21 mouse cellular contexts compared by ENCODE assay signal in genomic region chr4:137282122-137282521, GRCm38 (mm10). TPM values are rescaled to one million over a fixed set of nuclear protein-coding genes. Genes with fewer than 3 reads are reported as not detected.
DNase-seq lines count a peak whose midpoint lies in the region; ATAC-seq and TF ChIP-seq lines count a peak whose summit lies in the region.
"Had no signal": no experiment of that assay in that cellular context is flagged by ENCODE, and none has a peak within 500 bp of the region (broad histone marks: within the 10 kb centered on the region; RNA-seq: fewer than 3 reads in every experiment).

No protein-coding gene starts in this region.

- H3K4me3 ChIP-seq in kidney, embryonic 15.5 days (replicated peaks) = no peak overlapping the region
- H3K4me3 ChIP-seq in neural tube, embryonic 12.5 days = no peak overlapping the region
- no peak overlapping the region for H3K4me3 ChIP-seq in neural tube, embryonic 15.5 days (replicated peaks)
- H3K4me3 ChIP-seq in intestine, postnatal 0 days (ENCODE audit: low read depth, low read length) = no peak overlapping the region
- no peak overlapping the region for H3K4me3 ChIP-seq in stomach, postnatal 0 days (ENCODE audit: low read depth, low read length)
- no peak overlapping the region for H3K4me3 ChIP-seq in midbrain, postnatal 0 days (ENCODE audit: low read depth, low read length)
- H3K4me3 ChIP-seq: embryonic facial prominence, embryonic 12.5 days; hindbrain, embryonic 13.5 days had no signal

- H3K36me3 ChIP-seq in kidney, embryonic 15.5 days = no peaks in the 10 kb centered on the region
- no peaks in the 10 kb centered on the region for H3K36me3 ChIP-seq in neural tube, embryonic 12.5 days
- H3K36me3 ChIP-seq in neural tube, embryonic 15.5 days = no peaks in the 10 kb centered on the region
- no peaks in the 10 kb centered on the region for H3K36me3 ChIP-seq in intestine, postnatal 0 days (ENCODE audit: control insufficient read depth, insufficient read depth)
- no peaks in the 10 kb centered on the region for H3K36me3 ChIP-seq in stomach, postnatal 0 days (ENCODE audit: control insufficient read depth, insufficient read depth, low read length)
- no peaks in the 10 kb centered on the region for H3K36me3 ChIP-seq in midbrain, postnatal 0 days (ENCODE audit: insufficient read depth, low read length)
- H3K36me3 ChIP-seq: embryonic facial prominence, embryonic 12.5 days; heart, embryonic 10.5 days; hindbrain, embryonic 13.5 days had no signal

- H3K4me1 ChIP-seq in kidney, embryonic 15.5 days = peaks cover 74% of the 10 kb centered on the region
- peaks cover 62% of the 10 kb centered on the region for H3K4me1 ChIP-seq in neural tube, embryonic 12.5 days
- H3K4me1 ChIP-seq in neural tube, embryonic 15.5 days = peaks cover 39% of the 10 kb centered on the region
- H3K4me1 ChIP-seq in intestine, postnatal 0 days (replicated peaks; ENCODE audit: control insufficient read depth, insufficient read depth, low read length) = 0 out of 2 replicates have a peak, but pooled peaks cover 3% of the 10 kb centered on the region
- H3K4me1 ChIP-seq in stomach, postnatal 0 days (replicated peaks; ENCODE audit: control insufficient read depth, insufficient read depth) = peaks cover 3% of the 10 kb centered on the region; the same call in 1 of the 2 replicates
- H3K4me1 ChIP-seq in midbrain, postnatal 0 days (ENCODE audit: insufficient read depth, low read length) = peaks cover 11% of the 10 kb centered on the region; the same call in 1 of the 2 replicates

- no peaks in the 10 kb centered on the region for H3K9me3 ChIP-seq in kidney, embryonic 15.5 days (replicated peaks)
- no peaks in the 10 kb centered on the region for H3K9me3 ChIP-seq in neural tube, embryonic 12.5 days
- H3K9me3 ChIP-seq in neural tube, embryonic 15.5 days (replicated peaks) = no peaks in the 10 kb centered on the region
- H3K9me3 ChIP-seq in intestine, postnatal 0 days (ENCODE audit: control insufficient read depth) = no peaks in the 10 kb centered on the region
- H3K9me3 ChIP-seq in stomach, postnatal 0 days (ENCODE audit: control insufficient read depth, low read length) = no peaks in the 10 kb centered on the region
- H3K9me3 ChIP-seq in midbrain, postnatal 0 days (ENCODE audit: low read length) = no peaks in the 10 kb centered on the region
- H3K9me3 ChIP-seq: embryonic facial prominence, embryonic 12.5 days; heart, embryonic 10.5 days; hindbrain, embryonic 13.5 days had no signal

- no peak for TF ChIP-seq CTCF in intestine, postnatal 0 days (IDR thresholded peaks at IDR 0.05; ENCODE audit: low read depth)
- TF ChIP-seq CTCF in stomach, postnatal 0 days (IDR thresholded peaks at IDR 0.05; ENCODE audit: low read depth) = no peak
- no peak for TF ChIP-seq CTCF in midbrain, postnatal 0 days (IDR thresholded peaks at IDR 0.05)

- 0 out of 2 replicates have a peak overlapping the region, but pooled peaks have one; percentile 34 for H3K27ac ChIP-seq in kidney, embryonic 15.5 days
- H3K27ac ChIP-seq in neural tube, embryonic 12.5 days = no peak overlapping the region
- no peak overlapping the region for H3K27ac ChIP-seq in neural tube, embryonic 15.5 days (replicated peaks)
- no peak overlapping the region for H3K27ac ChIP-seq in intestine, postnatal 0 days (ENCODE audit: low read depth, low read length)
- peak overlapping the region; percentile 77 for H3K27ac ChIP-seq in stomach, postnatal 0 days (replicated peaks)
- H3K27ac ChIP-seq in midbrain, postnatal 0 days (ENCODE audit: low read depth, low read length) = no peak overlapping the region
- H3K27ac ChIP-seq: embryonic facial prominence, embryonic 12.5 days; heart, embryonic 10.5 days; hindbrain, embryonic 13.5 days had no signal

- TF ChIP-seq EP300 in stomach, postnatal 0 days (optimal IDR thresholded peaks at IDR 0.05) = no peak

- DNase-seq in kidney, postnatal 14 days = no peak
- no peak for DNase-seq in stomach, postnatal 0 days (ENCODE audit: low spot score)
- no peak for DNase-seq in T-cell, adult 2 months (ENCODE audit: low spot score)
- no peak for DNase-seq in midbrain, postnatal 0 days (ENCODE audit: low spot score)
- DNase-seq: adrenal gland, adult 8-10 months; adrenal gland, postnatal 36 days; cerebellum, adult 2 months; cerebellum, postnatal 10 days; embryo, embryonic 11 days; gastrocnemius, adult 2 months; gastrocnemius, postnatal 36 days; heart, adult 11 months had no signal

- peaks cover 72% of the 10 kb centered on the region for H3K27me3 ChIP-seq in kidney, embryonic 15.5 days
- H3K27me3 ChIP-seq in neural tube, embryonic 12.5 days (replicated peaks) = peaks cover 23% of the 10 kb centered on the region
- peaks cover 24% of the 10 kb centered on the region; the same call in 1 of the 2 replicates for H3K27me3 ChIP-seq in neural tube, embryonic 15.5 days (replicated peaks)
- H3K27me3 ChIP-seq in intestine, postnatal 0 days (replicated peaks; ENCODE audit: control insufficient read depth, insufficient read depth, low read length) = peaks cover 26% of the 10 kb centered on the region
- peaks cover 7% of the 10 kb centered on the region; the same call in 1 of the 2 replicates for H3K27me3 ChIP-seq in stomach, postnatal 0 days (ENCODE audit: control insufficient read depth, insufficient read depth, low read length)
- H3K27me3 ChIP-seq in midbrain, postnatal 0 days (ENCODE audit: insufficient read depth, low read length) = peaks cover 4% of the 10 kb centered on the region; the same call in 1 of the 2 replicates

- no peak overlapping the region for H3K9ac ChIP-seq in kidney, embryonic 15.5 days
- H3K9ac ChIP-seq in neural tube, embryonic 12.5 days = no peak overlapping the region
- H3K9ac ChIP-seq in neural tube, embryonic 15.5 days (replicated peaks) = no peak overlapping the region
- H3K9ac ChIP-seq in intestine, postnatal 0 days (ENCODE audit: low read depth, low read length) = no peak overlapping the region
- H3K9ac ChIP-seq in stomach, postnatal 0 days (ENCODE audit: low read length) = no peak overlapping the region
- H3K9ac ChIP-seq in midbrain, postnatal 0 days (replicated peaks; ENCODE audit: low read length, poor library complexity, severe bottlenecking) = no peak overlapping the region
- H3K9ac ChIP-seq: embryonic facial prominence, embryonic 12.5 days; hindbrain, embryonic 13.5 days had no signal

- no peak for ATAC-seq in kidney, embryonic 15.5 days (replicated peaks; ENCODE audit: low FRiP score)
- ATAC-seq in neural tube, embryonic 12.5 days (ENCODE audit: low FRiP score, low read depth) = no peak
- no peak for ATAC-seq in neural tube, embryonic 15.5 days (ENCODE audit: low FRiP score)
- peak; percentile 65; the same call in 1 of the 2 replicates for ATAC-seq in intestine, postnatal 0 days
- ATAC-seq in stomach, postnatal 0 days (ENCODE audit: low FRiP score, low TSS enrichment) = no peak
- no peak for ATAC-seq in midbrain, postnatal 0 days (ENCODE audit: low FRiP score)
- ATAC-seq: forebrain, embryonic 14.5 days had no signal

- H3K4me2 ChIP-seq in kidney, embryonic 15.5 days = peak overlapping the region; percentile 37; the same call in 1 of the 2 replicates
- peak overlapping the region; percentile 36; the same call in 1 of the 2 replicates for H3K4me2 ChIP-seq in neural tube, embryonic 12.5 days (replicated peaks)
- H3K4me2 ChIP-seq in neural tube, embryonic 15.5 days = no peak overlapping the region
- no peak overlapping the region for H3K4me2 ChIP-seq in intestine, postnatal 0 days (replicated peaks; ENCODE audit: low read depth)
- H3K4me2 ChIP-seq in stomach, postnatal 0 days (replicated peaks; ENCODE audit: low read depth) = 0 out of 2 replicates have a peak overlapping the region, but pooled peaks have one; percentile 35
- H3K4me2 ChIP-seq in midbrain, postnatal 0 days (ENCODE audit: low read depth, low read length, poor library complexity, severe bottlenecking) = no peak overlapping the region
- H3K4me2 ChIP-seq: hindbrain, embryonic 13.5 days had no signal

- WGBS in kidney, embryonic 15.5 days = 76% methylated on average over 5 of the region's 5 CpGs
- WGBS in neural tube, embryonic 12.5 days = 79% methylated on average over 5 of the region's 5 CpGs
- WGBS in neural tube, embryonic 15.5 days = 83% methylated on average over 5 of the region's 5 CpGs
- WGBS in intestine, postnatal 0 days = 50% methylated on average over 5 of the region's 5 CpGs
- 67% methylated on average over 5 of the region's 5 CpGs for WGBS in stomach, postnatal 0 days
- WGBS in midbrain, postnatal 0 days = 84% methylated on average over 5 of the region's 5 CpGs

RNA-seq across cellular contexts. Expression of gene Wnt4, which starts 4.8 kb away (rescaled TPM):
- polyA plus RNA-seq in kidney, embryonic 15.5 days (2015; fragmentation: Nextera tagmentation; extraction: Ambion mirVana) = 10.6 and 10.9 TPM in 2 replicates
- 16.1 and 17.4 TPM in 2 replicates for polyA plus RNA-seq in neural tube, embryonic 12.5 days (2016; fragmentation: Nextera tagmentation; extraction: Ambion mirVana)
- polyA plus RNA-seq in neural tube, embryonic 15.5 days (2015; fragmentation: Nextera tagmentation; extraction: Ambion mirVana) = 3.8 and 5.0 TPM in 2 replicates
- polyA plus RNA-seq in intestine, postnatal 0 days (2015; fragmentation: Nextera tagmentation; extraction: Ambion mirVana) = 2.1 and 2.4 TPM in 2 replicates
- 45.3 and 59.7 TPM in 2 replicates for polyA plus RNA-seq in stomach, postnatal 0 days (2015; fragmentation: Nextera tagmentation; extraction: Ambion mirVana)
- total RNA-seq in midbrain, postnatal 0 days (2014; rRNA removed) = 5.6 and 6.3 TPM in 2 replicates
- 5.2 and 6.0 TPM in 2 replicates for polyA plus RNA-seq in midbrain, postnatal 0 days (2015; fragmentation: Nextera tagmentation; extraction: Ambion mirVana)
- total RNA-seq: hematopoietic stem cell, adult 5-6 weeks had no signal

Comparison
In these comparisons a context has a peak if more than half of its experiments do, and no peak if none do; other contexts are left out.
1. H3K4me2 ChIP-seq: peak in kidney, embryonic 15.5 days (single experiment), neural tube, embryonic 12.5 days (single experiment) and stomach, postnatal 0 days (single experiment); none in neural tube, embryonic 15.5 days (single experiment), intestine, postnatal 0 days (single experiment) and midbrain, postnatal 0 days (single experiment).
2. H3K27ac ChIP-seq: peak in kidney, embryonic 15.5 days (single experiment) and stomach, postnatal 0 days (single experiment); none in neural tube, embryonic 12.5 days (single experiment), neural tube, embryonic 15.5 days (single experiment), intestine, postnatal 0 days (single experiment) and midbrain, postnatal 0 days (single experiment).